Mouse (Mus musculus) heart, adult 18-20 months (tissue): ENCODE data around the gene Mien1. TPM values are rescaled to one million over a fixed set of nuclear protein-coding genes. Genes with fewer than 3 reads are reported as not detected.

ENCODE experiments used
- DNase-seq, 2 experiments: peaks; one replicate each; pipeline ENCODE4 v3.0.0; 2021 to 2022; ENCODE audit warnings: mixed read lengths in 1 of 2
- total RNA-seq, 2 experiments: library from RNA; stranded (reverse); gene quantifications; 2 replicates each; pipeline ENCODE4 v1.2.3; 2021

Gene Mien1
- total RNA-seq, 2 experiments from 2014 or later, result 63.9 to 65.9 TPM

DNA sequence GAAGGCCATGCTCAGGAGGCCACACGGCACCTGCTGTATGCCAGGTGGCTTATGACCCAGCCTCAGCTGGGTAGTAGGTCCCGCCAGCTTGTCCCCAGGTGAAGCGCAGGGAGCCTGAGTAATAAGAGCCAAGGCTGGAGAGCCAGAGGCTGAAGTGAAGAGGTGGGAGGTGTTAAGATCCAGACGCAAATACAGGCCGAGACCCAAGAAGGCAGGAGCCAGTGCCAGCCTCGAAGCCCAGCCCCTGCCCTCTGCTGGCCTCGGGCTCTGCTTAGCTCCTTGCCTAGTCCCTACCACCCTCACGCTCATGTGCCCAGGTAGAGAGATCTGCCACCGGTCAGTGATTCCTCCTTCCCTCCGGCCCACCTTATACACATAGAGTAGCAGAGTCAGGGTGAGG is 50.5 kb downstream of the Mien1 start:
- DNase-seq, result no peak

Other genes starting within 250 kb of the Mien1 start
- gene Med1, start 245.7 kb downstream of the Mien1 start, total RNA-seq, result 10 to 100 TPM; 37.3 to 39.0 TPM
- gene Cdk12, start 235.9 kb downstream of the Mien1 start, total RNA-seq, result 10 to 100 TPM; 18.2 to 22.1 TPM
- not detected for gene Neurod2, start 109.3 kb downstream of the Mien1 start, total RNA-seq
- 1 to 10 TPM; 4.3 to 5.1 TPM for gene Ppp1r1b, start 90.6 kb downstream of the Mien1 start, total RNA-seq
- 10 to 100 TPM; 15.8 to 20.6 TPM for gene Stard3, start 80.6 kb downstream of the Mien1 start, total RNA-seq
- gene Tcap, start 55.2 kb downstream of the Mien1 start, total RNA-seq, result 1,000 to 10,000 TPM; 1,636 to 2,096 TPM
- under 1 TPM; 0.84 to 0.90 TPM for gene Pnmt, start 52.5 kb downstream of the Mien1 start, total RNA-seq
- gene Pgap3, start 38.5 kb downstream of the Mien1 start, total RNA-seq, result 1 to 10 TPM; 8.1 to 9.1 TPM
- gene Erbb2, start 26.5 kb downstream of the Mien1 start, total RNA-seq, result 1 to 10 TPM; 5.6 to 5.9 TPM
- gene Grb7, start 7.4 kb upstream of the Mien1 start, total RNA-seq, result under 1 TPM; 0.21 to 0.30 TPM
- gene Ikzf3, start 107.0 kb upstream of the Mien1 start, total RNA-seq, result 1 to 10 TPM in 1 of 2 experiments, under 1 TPM in 1; 0.89 to 5.0 TPM
- not detected for gene Zpbp2, start 112.1 kb upstream of the Mien1 start, total RNA-seq
- 10 to 100 TPM; 42.6 to 47.5 TPM for gene Ormdl3, start 148.4 kb upstream of the Mien1 start, total RNA-seq
- gene Lrrc3c, start 159.3 kb upstream of the Mien1 start, total RNA-seq, result not detected
- 10 to 100 TPM in 1 of 2 experiments, 1 to 10 TPM in 1; 6.6 to 10.4 TPM for gene Gm12355, start 186.7 kb upstream of the Mien1 start, total RNA-seq
- 1 to 10 TPM; 3.0 to 3.1 TPM for gene Gsdma3, start 187.4 kb upstream of the Mien1 start, total RNA-seq
- gene Gsdma2, start 207.8 kb upstream of the Mien1 start, total RNA-seq, result not detected
- gene Gsdma, start 225.4 kb upstream of the Mien1 start, total RNA-seq, result under 1 TPM; 0.10 TPM
- gene Psmd3, start 243.6 kb upstream of the Mien1 start, total RNA-seq, result 100 to 1,000 TPM in 1 of 2 experiments, 10 to 100 TPM in 1; 99.2 to 107 TPM